ENCODE assay signal across 7 mouse cellular contexts in genomic region chr7:6727351-6728121, GRCm38 (mm10). TPM values are rescaled to one million over a fixed set of nuclear protein-coding genes. Genes with fewer than 3 reads are reported as not detected.
DNase-seq lines count a peak whose midpoint lies in the region; ATAC-seq lines count a peak whose summit lies in the region.

No protein-coding gene starts in this region.

- peak overlapping the region; percentile 91 for H3K27ac ChIP-seq in hindbrain, embryonic 16.5 days (ENCODE audit: low read depth, low read length)

- DNase-seq in adrenal gland, postnatal 10 days, result peak; percentile 82
- DNase-seq in cerebellum, postnatal 4 days (ENCODE audit: low spot score in 2 of 2), result peak; percentile 56 to 79
- peak; percentile 77 to 88 for DNase-seq in gastrocnemius, adult 8-10 months (ENCODE audit: low spot score in 2 of 2)
- DNase-seq in left cerebral cortex, adult 18-20 months (ENCODE audit: low spot score in 2 of 2), result peak; percentile 76 to 85
- DNase-seq in lung, postnatal 25 days (ENCODE audit: low spot score), result peak; percentile 86
- DNase-seq in right cerebral cortex, postnatal 25 days, result peak; percentile 86

- peak; percentile 72 for ATAC-seq in hindbrain, embryonic 16.5 days

- peak overlapping the region; percentile 64 for H3K4me3 ChIP-seq in hindbrain, embryonic 16.5 days (ENCODE audit: low read length)

- H3K4me1 ChIP-seq in hindbrain, embryonic 16.5 days (ENCODE audit: control insufficient read depth, insufficient read depth, low read depth, low read length), result no peaks in the 10 kb centered on the region

- peaks cover 27% of the 10 kb centered on the region for H3K9me3 ChIP-seq in hindbrain, embryonic 16.5 days (ENCODE audit: control insufficient read depth, low read length)

- 48% methylated on average over 19 of the region's 19 CpGs for WGBS in hindbrain, embryonic 16.5 days

- peak overlapping the region; percentile 49; the same call in 1 of the 2 replicates for H3K9ac ChIP-seq in hindbrain, embryonic 16.5 days (ENCODE audit: low read depth, low read length)

- H3K36me3 ChIP-seq in hindbrain, embryonic 16.5 days (ENCODE audit: control insufficient read depth, insufficient read depth, low read length), result no peaks in the 10 kb centered on the region; the same call in 1 of the 2 replicates

- H3K27me3 ChIP-seq in hindbrain, embryonic 16.5 days (replicated peaks; ENCODE audit: control insufficient read depth, insufficient read depth, low read length), result no peaks in the 10 kb centered on the region

- peak overlapping the region; percentile 45 for H3K4me2 ChIP-seq in hindbrain, embryonic 16.5 days (ENCODE audit: low read length)

RNA-seq across cellular contexts. Expression of gene Peg3, which starts 2.7 kb away (rescaled TPM):
- total RNA-seq in adrenal gland, postnatal 10 days (2021), result 100 to 1,000 TPM in 1 of 2 experiments, 10 to 100 TPM in 1; 97.3 to 102 TPM
- total RNA-seq in gastrocnemius, adult 8-10 months (2022), result 1 to 10 TPM; 2.0 to 3.8 (median 2.5) TPM
- 97.5 and 111 TPM in 2 replicates for polyA plus RNA-seq in hindbrain, embryonic 16.5 days (2015; fragmentation: Nextera tagmentation; extraction: Ambion mirVana)
- 100 to 1,000 TPM; 217 to 231 TPM for total RNA-seq in left cerebral cortex, adult 18-20 months (2021)

RNA-seq across cellular contexts. Expression of gene Usp29, which starts 2.8 kb away (rescaled TPM):
- 1 to 10 TPM; 2.8 to 4.0 TPM for total RNA-seq in adrenal gland, postnatal 10 days (2021)
- total RNA-seq in gastrocnemius, adult 8-10 months (2022), result not detected
- polyA plus RNA-seq in hindbrain, embryonic 16.5 days (2015; fragmentation: Nextera tagmentation; extraction: Ambion mirVana), result 26.8 and 31.3 TPM in 2 replicates
- total RNA-seq in left cerebral cortex, adult 18-20 months (2021), result 10 to 100 TPM; 42.2 to 44.7 TPM

RNA-seq across cellular contexts. Expression of gene Zim1, which starts 31.3 kb away (rescaled TPM):
- total RNA-seq in adrenal gland, postnatal 10 days (2021), result 10 to 100 TPM; 28.9 to 33.8 TPM
- total RNA-seq in gastrocnemius, adult 8-10 months (2022), result 1 to 10 TPM; 2.2 to 2.8 (median 2.5) TPM
- 6.9 and 9.5 TPM in 2 replicates for polyA plus RNA-seq in hindbrain, embryonic 16.5 days (2015; fragmentation: Nextera tagmentation; extraction: Ambion mirVana)
- total RNA-seq in left cerebral cortex, adult 18-20 months (2021), result 1 to 10 TPM; 3.8 to 6.6 TPM

Comparison
In these comparisons a context has a peak if more than half of its experiments do, and no peak if none do; other contexts are left out.
1. Peak in every context shown above with its lines: DNase-seq, ATAC-seq, H3K4me3 ChIP-seq and H3K27ac ChIP-seq.
2. RNA of gene Peg3, which starts 2.7 kb away (total RNA-seq): 217 to 231 TPM in left cerebral cortex, adult 18-20 months and 97.3 to 102 TPM in adrenal gland, postnatal 10 days; 2.0 to 3.8 TPM in gastrocnemius, adult 8-10 months; every median in the first group is over 10 times any median in the second.
3. RNA of gene Usp29, which starts 2.8 kb away (total RNA-seq): 42.2 to 44.7 TPM in left cerebral cortex, adult 18-20 months; 2.8 to 4.0 TPM in adrenal gland, postnatal 10 days and not detected in gastrocnemius, adult 8-10 months; every median in the first group is over 4 times any median in the second.